Mouse (Mus musculus) liver, postnatal 0 days (tissue): Measurements from ENCODE around the gene Prdm12. TPM values are rescaled to one million over a fixed set of nuclear protein-coding genes. Genes with fewer than 3 reads are reported as not detected.

Experiments used
- ATAC-seq: fragments of 200-750 bp; cut with Nextera tagmentation; 2 replicates; pipeline ENCODE4 v1.8.0; 2017; ENCODE audit warnings: mild to moderate bottlenecking, moderate library complexity
- DNase-seq: peaks from one replicate; pipeline ENCODE4 v3.0.0-alpha.2; 2016
- H3K27ac ChIP-seq: fragments of 300-500 bp; sonication (generic); 2 replicates; pipeline ENCODE4 v1.5.1; 2014; ENCODE audit warnings: antibody characterized with exemption, moderate library complexity, mild to moderate bottlenecking, low read depth
- H3K27me3 ChIP-seq: fragments of 300-500 bp; sonication (generic); 2 replicates; pipeline ENCODE4 v1.6.1; 2014; ENCODE audit warnings: low read length, control low read depth, mixed read lengths; ENCODE audit not compliant: insufficient read depth
- H3K36me3 ChIP-seq: fragments of 300-500 bp; sonication (generic); replicated peaks from 2 replicates; pipeline ENCODE4 v1.6.1; 2014; ENCODE audit warnings: mild to moderate bottlenecking, control low read depth, low read length, moderate library complexity, mixed read lengths; ENCODE audit not compliant: insufficient read depth
- H3K4me1 ChIP-seq: fragments of 300-500 bp; sonication (generic); 2 replicates; pipeline ENCODE4 v1.6.1; 2014; ENCODE audit warnings: antibody characterized with exemption, mild to moderate bottlenecking, control low read depth; ENCODE audit not compliant: insufficient read depth
- H3K4me2 ChIP-seq: fragments of 300-500 bp; sonication (generic); 2 replicates; pipeline ENCODE4 v1.6.1; 2014; ENCODE audit warnings: low read depth, mild to moderate bottlenecking, low read length, moderate library complexity, mixed read lengths
- H3K4me3 ChIP-seq: fragments of 300-500 bp; sonication (generic); 2 replicates; pipeline ENCODE4 v1.5.1; 2014; ENCODE audit warnings: low read depth, low read length
- H3K9ac ChIP-seq: fragments of 300-500 bp; sonication (generic); replicated peaks from 2 replicates; pipeline ENCODE4 v1.6.1; 2014; ENCODE audit warnings: mild to moderate bottlenecking, moderate library complexity
- H3K9me3 ChIP-seq: fragments of 300-500 bp; sonication (generic); 2 replicates; pipeline ENCODE4 v1.6.1; 2016; ENCODE audit warnings: mild to moderate bottlenecking, control low read depth, low read length, mixed read lengths
- CTCF ChIP-seq: sonication (generic); IDR thresholded peaks from 2 replicates; pipeline ENCODE4 v1.5.1; 2016; ENCODE audit warnings: antibody characterized with exemption, low read depth
- EP300 ChIP-seq: IDR thresholded peaks from 2 replicates; pipeline ENCODE4 v1.6.1; 2016; ENCODE audit warnings: antibody characterized with exemption, low read depth, mild to moderate bottlenecking
- WGBS: fragments of 180-500 bp; shearing (Covaris S2); extraction: QIAGEN DNeasy Blood & Tissue Kit; methylation state at CpG from one replicate; pipeline ENCODE4 v1.1.7; 2014; ENCODE audit not compliant: insufficient replicate concordance; 5-methylcytosine and 5-hydroxymethylcytosine counted together
- polyA plus RNA-seq: library from polyadenylated mRNA; unstranded; fragments of >200 nt; fragmentation: Nextera tagmentation; extraction: Ambion mirVana; gene quantifications from 2 replicates; pipeline ENCODE4 v1.2.1, GENCODE M21; 2015

Gene Prdm12
- polyA plus RNA-seq, 1 experiment from 2014 or later = not detected

DNA sequence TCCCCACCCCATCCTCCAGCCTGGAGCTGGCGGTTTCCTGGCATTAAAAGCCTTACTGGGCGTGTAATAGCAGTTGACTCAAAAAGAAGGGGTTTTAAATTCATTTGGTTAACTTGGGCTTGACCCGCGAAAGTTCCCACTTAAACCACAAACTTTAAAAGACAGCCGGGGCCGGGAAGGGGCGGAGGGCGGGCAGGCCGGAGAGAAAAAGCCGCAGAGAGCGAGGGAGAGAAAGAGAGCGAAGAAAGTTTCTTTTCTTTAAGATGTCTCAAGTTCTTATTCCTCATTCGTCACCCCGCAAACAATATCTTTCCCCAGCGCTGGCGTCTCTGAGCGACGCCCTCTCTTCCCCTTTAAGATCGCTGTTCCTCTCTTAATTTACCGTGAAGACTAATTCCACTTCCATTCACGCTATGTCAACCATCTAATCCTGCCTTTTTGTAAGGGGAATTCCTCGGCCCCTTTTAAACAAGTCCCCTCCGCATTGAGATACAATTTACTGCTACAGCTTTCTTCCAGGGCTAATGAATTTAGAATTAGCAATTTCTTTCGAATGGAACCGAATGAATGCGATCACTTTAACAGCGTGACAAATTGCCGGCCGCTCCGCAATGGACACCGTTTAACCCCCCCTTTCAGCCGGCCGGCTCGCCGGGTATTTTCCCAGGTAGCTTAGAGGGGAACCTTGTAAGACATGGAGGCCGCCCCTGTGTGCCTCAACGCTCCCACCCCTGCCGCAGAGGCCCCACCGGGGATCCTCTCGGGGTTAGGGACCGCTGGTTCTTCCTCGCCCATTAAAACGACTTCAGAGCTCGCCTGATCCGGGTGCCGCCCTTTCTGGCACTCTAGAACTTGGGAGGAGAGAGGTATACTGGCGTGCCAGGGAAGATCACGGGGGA, 1.0 kb downstream of the Prdm12 start:
- H3K27me3 ChIP-seq = peaks cover 94% of the 10 kb centered on the region
- no peaks in the 10 kb centered on the region for H3K9me3 ChIP-seq
- no peaks in the 10 kb centered on the region for H3K4me1 ChIP-seq
- H3K9ac ChIP-seq = no peak overlapping the region
- no peaks in the 10 kb centered on the region for H3K36me3 ChIP-seq
- H3K27ac ChIP-seq = no peak overlapping the region
- WGBS = 1% methylated on average over 47 of the region's 48 CpGs
- TF ChIP-seq CTCF (no peak), EP300 (no peak)
- no peak for DNase-seq
- H3K4me2 ChIP-seq = no peak overlapping the region
- H3K4me3 ChIP-seq = no peak overlapping the region
- no peak for ATAC-seq

DNA sequence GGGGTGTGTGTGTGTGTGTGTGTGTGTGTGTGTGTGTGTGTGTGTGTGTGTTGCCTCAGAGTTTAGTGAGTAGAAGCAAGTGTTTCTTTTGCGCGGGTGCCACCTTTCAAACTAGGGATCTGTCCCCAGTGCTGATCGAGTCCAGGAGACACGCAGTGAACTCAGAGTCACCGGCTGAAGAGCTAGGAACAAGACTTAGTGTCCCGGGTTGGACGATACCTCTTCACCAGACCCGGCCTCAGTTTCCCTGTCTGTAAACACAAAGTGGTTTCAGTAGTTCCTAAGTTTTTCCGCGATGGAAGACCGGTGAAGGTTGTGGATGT, 1.6 kb downstream of the Prdm12 start:
- H3K36me3 ChIP-seq = no peaks in the 10 kb centered on the region
- 4% methylated on average over 11 of the region's 11 CpGs for WGBS

DNA sequence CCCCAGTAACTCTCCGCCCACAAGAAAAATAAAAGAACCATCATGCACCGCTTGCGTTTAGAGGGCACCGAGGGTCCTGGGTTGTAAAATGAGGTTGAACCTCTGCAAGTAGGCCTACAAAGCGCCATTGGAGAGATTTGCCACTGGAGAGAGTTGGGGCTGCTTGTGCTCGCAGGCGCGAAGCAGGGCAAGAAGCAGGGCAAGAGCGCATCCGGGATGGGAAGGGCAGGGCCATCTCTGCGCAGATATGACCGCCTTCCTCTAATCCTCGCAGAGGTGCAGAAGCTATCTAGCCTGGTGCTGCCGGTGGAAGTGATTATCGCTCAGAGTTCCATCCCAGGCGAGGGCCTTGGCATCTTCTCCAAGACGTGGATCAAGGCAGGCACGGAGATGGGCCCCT, 2.1 kb downstream of the Prdm12 start:
- no peak overlapping the region for H3K9ac ChIP-seq
- ATAC-seq = no peak
- no peak overlapping the region for H3K4me3 ChIP-seq
- H3K36me3 ChIP-seq = no peaks in the 10 kb centered on the region
- no peak overlapping the region for H3K4me2 ChIP-seq
- H3K27me3 ChIP-seq = peaks cover 92% of the 10 kb centered on the region
- H3K4me1 ChIP-seq = no peaks in the 10 kb centered on the region
- WGBS = 6% methylated on average over 18 of the region's 18 CpGs
- no peak for TF ChIP-seq EP300
- no peak for TF ChIP-seq CTCF
- H3K27ac ChIP-seq = no peak overlapping the region
- H3K9me3 ChIP-seq = no peaks in the 10 kb centered on the region
- no peak for DNase-seq

More for the DNA sequence above, 1.6 kb downstream of the Prdm12 start:
- TF ChIP-seq EP300 = no peak
- Histone ChIP-seq H3K9ac (no peak overlapping the region), H3K27ac (no peak overlapping the region), H3K4me2 (no peak overlapping the region), H3K9me3 (no peaks in the 10 kb centered on the region), H3K4me3 (no peak overlapping the region), H3K27me3 (peaks cover 94% of the 10 kb centered on the region), H3K4me1 (no peaks in the 10 kb centered on the region)
- ATAC-seq (no peak), DNase-seq (no peak)

DNA sequence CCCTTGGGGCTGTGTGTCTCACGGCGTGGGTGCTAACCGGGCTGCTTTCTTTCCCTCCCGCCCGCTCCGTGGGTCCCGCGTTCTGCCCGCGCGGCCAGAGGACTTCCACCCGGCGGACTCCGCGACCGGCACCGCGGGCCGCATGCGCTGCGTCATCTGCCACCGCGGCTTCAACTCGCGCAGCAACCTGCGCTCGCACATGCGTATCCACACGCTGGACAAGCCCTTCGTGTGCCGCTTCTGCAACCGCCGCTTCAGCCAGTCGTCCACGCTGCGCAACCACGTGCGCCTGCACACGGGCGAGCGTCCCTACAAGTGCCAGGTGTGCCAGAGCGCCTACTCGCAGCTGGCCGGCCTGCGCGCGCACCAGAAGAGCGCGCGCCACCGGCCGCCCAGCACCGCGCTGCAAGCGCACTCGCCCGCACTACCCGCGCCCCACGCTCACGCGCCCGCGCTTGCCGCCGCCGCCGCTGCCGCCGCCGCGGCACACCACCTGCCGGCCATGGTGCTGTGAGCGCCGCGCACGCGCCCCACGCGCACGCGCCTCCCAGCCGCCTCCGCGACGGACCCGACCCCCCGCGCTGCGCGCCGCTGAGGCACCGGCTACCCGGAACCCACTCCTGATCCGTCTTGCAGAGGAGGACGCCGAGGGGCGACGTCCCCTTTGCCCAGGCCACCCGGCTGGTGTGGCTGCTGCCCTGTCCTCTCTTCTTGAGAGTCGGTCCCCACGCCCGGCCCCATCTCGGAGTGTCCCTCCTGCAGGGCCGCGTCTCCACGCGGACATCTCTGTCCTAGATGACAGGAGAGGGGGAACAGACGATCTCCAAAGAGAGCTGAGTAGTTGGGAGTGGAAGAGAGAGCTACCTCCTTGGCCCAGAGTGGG, 14.4 kb downstream of the Prdm12 start:
- Histone ChIP-seq H3K9ac (no peak overlapping the region), H3K27me3 (peaks cover 64% of the 10 kb centered on the region), H3K4me3 (peak overlapping the region; percentile 41), H3K27ac (no peak overlapping the region), H3K36me3 (no peaks in the 10 kb centered on the region), H3K4me1 (peaks cover 6% of the 10 kb centered on the region; the same call in 1 of the 2 replicates), H3K9me3 (no peaks in the 10 kb centered on the region), H3K4me2 (peak overlapping the region; percentile 65)
- TF ChIP-seq EP300 (no peak), CTCF (no peak)
- 1% methylated on average over 105 of the region's 109 CpGs for WGBS
- ATAC-seq (no peak), DNase-seq (no peak)

- no peaks in the 10 kb centered on the region for H3K36me3 ChIP-seq
- ATAC-seq = no peak
- H3K4me2 ChIP-seq = peak overlapping the region; percentile 65; the same call in 1 of the 2 replicates
- H3K4me1 ChIP-seq = peaks cover 6% of the 10 kb centered on the region; the same call in 1 of the 2 replicates
- no peak for TF ChIP-seq EP300
- TF ChIP-seq CTCF = peak; percentile 58
- no peak overlapping the region for H3K4me3 ChIP-seq
- WGBS = 5% methylated on average over 22 of the region's 22 CpGs
- peaks cover 58% of the 10 kb centered on the region for H3K27me3 ChIP-seq
- peak; percentile 49 for DNase-seq
- no peak overlapping the region for H3K27ac ChIP-seq
- H3K9me3 ChIP-seq = no peaks in the 10 kb centered on the region
- H3K9ac ChIP-seq = no peak overlapping the region
These were observed 15.2 kb downstream of the Prdm12 start for GRCm38 (mm10) chr2:31654854-31655559.
